Mouse (Mus musculus) bone marrow, adult 2 months (tissue): Measurements from ENCODE around the gene Dus2. TPM values are rescaled to one million over a fixed set of nuclear protein-coding genes. Genes with fewer than 3 reads are reported as not detected.
A peak's percentile ranks its signal among the peaks of the same experiment; 100 is the strongest.

ENCODE experiments used
- H3K27ac ChIP-seq: fragments of 200-500 bp; 2 replicates; pipeline ENCODE4 v1.5.1; 2012; ENCODE audit warnings: low read depth, mild to moderate bottlenecking, control low read depth, inconsistent platforms, low read length; ENCODE audit not compliant: control insufficient read depth, poor library complexity, insufficient read depth
- H3K4me1 ChIP-seq: fragments of 200-500 bp; 2 replicates; pipeline ENCODE4 v1.6.1; 2011; ENCODE audit warnings: low read length; ENCODE audit not compliant: control insufficient read depth, insufficient read depth
- H3K4me3 ChIP-seq: fragments of 200-500 bp; replicated peaks from 2 replicates; pipeline ENCODE3; 2011; ENCODE audit warnings: mild to moderate bottlenecking, low read depth, low read length, control low read depth; ENCODE audit not compliant: control insufficient read depth
- CTCF ChIP-seq: fragments of 200-500 bp; IDR thresholded peaks from 2 replicates; pipeline ENCODE4 v1.5.1; 2011; ENCODE audit warnings: low read length, control low read depth; ENCODE audit not compliant: control insufficient read depth, insufficient read depth
- POLR2A ChIP-seq: fragments of 200-500 bp; IDR thresholded peaks from 2 replicates; pipeline ENCODE4 v1.6.1; 2011; ENCODE audit warnings: low read depth, mild to moderate bottlenecking, control low read depth, low read length, borderline replicate concordance; ENCODE audit not compliant: control insufficient read depth
- WGBS: fragments of 180-500 bp; shearing (Covaris S2); methylation state at CpG from one replicate; pipeline ENCODE4 v1.1.7; 2018; 5-methylcytosine and 5-hydroxymethylcytosine counted together
- polyA plus RNA-seq: library from polyadenylated mRNA; stranded (reverse); fragments of >200 nt; gene quantifications from 2 replicates; pipeline ENCODE4 v1.2.4, GENCODE M21; 2011; ENCODE audit warnings: low replicate concordance; ENCODE audit not compliant: missing spikeins, insufficient read depth, insufficient read length

Dus2 gene
- polyA plus RNA-seq: 13.5 and 17.1 TPM in 2 replicates

DNA sequence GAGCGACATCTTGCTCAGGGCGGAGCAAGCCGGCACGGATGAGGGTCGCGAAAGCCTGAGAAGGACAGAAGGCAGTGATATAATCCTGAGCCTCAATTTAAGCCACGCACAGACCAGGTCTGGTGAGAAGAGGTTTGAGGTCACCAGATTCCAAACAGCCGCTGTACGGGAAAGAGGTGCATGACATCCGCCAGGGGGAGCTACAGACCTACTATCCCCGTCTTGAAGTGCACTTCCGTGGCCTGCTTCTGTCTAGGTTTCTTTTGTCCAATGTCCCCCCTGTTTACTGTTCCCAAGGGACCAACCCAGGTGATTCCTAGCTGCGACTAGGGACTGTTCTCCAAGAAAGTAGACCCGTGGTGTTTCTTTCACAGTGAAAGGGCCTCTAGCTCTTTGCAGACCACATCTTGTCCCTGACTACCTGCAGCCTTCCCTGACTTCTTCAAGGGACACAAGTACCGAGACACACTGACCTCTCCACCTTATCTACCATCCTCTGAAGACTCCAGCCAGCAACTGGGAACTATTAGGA, at the start of gene Dus2:
Gene Dus2, plus strand, starts transcription at position 482 of the 532 bp plus-strand sequence.
- 12% methylated on average over 15 of the region's 15 CpGs for WGBS
- no peak within 1 kb of the TSS for H3K27ac ChIP-seq
- peak; percentile 95 for TF ChIP-seq CTCF
- TF ChIP-seq POLR2A: no peak
- peaks cover 1% of the 10 kb centered on the region; the same call in 1 of the 2 replicates for H3K4me1 ChIP-seq
- no peak within 1 kb of the TSS for H3K4me3 ChIP-seq

DNA sequence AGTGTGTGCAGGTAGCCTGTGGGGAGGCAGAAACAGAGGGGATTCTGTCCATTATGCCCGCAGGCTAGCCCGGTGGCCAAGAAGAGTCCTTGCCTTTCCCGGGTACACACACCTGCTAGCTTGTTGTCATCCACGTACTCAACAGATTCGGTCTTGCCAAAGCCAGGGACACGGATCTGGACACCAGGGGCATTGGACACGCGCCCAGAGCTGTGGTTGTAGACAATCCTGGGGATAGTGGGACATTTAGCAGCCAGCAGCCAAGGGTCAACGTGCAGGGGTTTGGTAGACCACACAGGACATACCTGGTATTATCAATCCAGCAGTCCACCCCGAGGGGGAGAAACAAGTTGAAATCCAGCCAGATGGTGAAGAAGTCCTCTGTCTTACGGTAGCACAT, 49.1 kb upstream of the Dus2 start:
- Histone ChIP-seq H3K4me3 (no peak overlapping the region), H3K4me1 (no peaks in the 10 kb centered on the region), H3K27ac (no peak overlapping the region)
- no peak for TF ChIP-seq POLR2A
- TF ChIP-seq CTCF: no peak
- WGBS: 88% methylated on average over 11 of the region's 11 CpGs

DNA sequence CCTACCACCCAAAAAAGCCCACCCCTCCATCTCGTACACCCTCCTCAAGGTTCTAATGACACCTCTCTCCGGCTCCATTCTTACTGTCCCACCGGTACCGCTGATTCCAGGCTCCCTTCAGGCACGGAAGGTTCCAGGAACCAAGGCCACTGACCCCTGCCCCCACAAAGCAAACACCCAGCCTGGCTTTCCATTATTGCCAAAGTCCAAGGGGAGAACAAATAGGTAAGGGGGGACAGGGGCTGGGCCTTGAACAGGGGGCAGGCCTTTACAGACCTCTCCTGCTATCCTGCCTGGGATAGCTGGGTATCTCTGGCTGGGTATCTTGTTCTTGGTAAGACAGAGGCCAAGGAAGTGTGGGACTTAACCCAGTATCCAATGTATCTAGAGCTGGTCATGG, 48.6 kb upstream of the Dus2 start:
- WGBS: 95% methylated on average over 5 of the region's 5 CpGs
- TF ChIP-seq CTCF (no peak), POLR2A (no peak)
- no peaks in the 10 kb centered on the region for H3K4me1 ChIP-seq
- H3K4me3 ChIP-seq: no peak overlapping the region
- H3K27ac ChIP-seq: no peak overlapping the region

DNA sequence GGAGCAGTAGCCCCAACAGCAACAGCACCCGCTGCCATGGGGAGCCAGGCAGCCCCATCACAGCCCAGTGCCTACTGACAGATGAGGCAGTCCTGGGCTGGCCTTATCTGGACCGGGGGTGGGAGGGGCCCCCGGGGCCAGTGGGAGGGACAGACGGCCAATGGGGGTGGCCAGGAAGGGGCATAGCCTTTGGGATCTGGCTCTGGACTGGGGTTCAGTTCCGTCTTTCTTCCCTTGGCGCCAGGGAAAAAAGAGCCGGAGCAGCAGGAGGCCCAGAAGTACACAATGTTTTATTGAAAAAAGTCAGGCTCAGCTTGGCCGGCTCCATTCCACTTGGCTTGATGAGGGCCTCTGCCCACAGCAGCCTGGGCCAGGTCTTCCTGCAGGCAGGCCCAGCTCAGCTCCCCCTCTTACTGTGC, 47.8 kb upstream of the Dus2 start, which contains the start of gene Lcat:
Gene Lcat, minus strand, starts transcription at position 62 of the 419 bp plus-strand sequence.
- H3K4me3 ChIP-seq: no peak within 1 kb of the TSS
- no peaks in the 10 kb centered on the region for H3K4me1 ChIP-seq
- no peak within 1 kb of the TSS for H3K27ac ChIP-seq
- no peak for TF ChIP-seq CTCF
- TF ChIP-seq POLR2A: no peak
- WGBS: 85% methylated on average over 8 of the region's 8 CpGs

DNA sequence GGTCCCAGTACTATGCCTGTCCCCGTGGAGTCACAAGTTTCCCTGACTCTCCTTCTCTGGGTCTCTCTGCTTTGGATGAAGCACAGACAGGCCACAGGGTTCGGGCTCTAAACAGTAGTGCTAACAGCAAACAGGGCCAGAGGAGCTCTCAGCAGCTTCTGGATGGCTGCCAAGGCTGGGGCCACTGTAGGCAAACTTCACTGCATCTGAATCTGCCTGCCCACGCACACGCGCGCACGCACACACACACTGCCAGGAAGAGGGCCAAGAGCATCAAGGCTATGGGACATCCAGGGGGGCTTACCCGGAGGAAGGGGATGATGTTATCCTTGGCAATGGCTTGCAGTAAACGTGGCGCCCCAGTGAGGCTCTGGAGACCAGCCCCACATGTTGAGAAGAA, 41.8 kb upstream of the Dus2 start:
- WGBS: 76% methylated on average over 10 of the region's 10 CpGs
- H3K4me3 ChIP-seq: no peak overlapping the region
- H3K27ac ChIP-seq: no peak overlapping the region
- no peaks in the 10 kb centered on the region for H3K4me1 ChIP-seq
- TF ChIP-seq CTCF: no peak
- no peak for TF ChIP-seq POLR2A

DNA sequence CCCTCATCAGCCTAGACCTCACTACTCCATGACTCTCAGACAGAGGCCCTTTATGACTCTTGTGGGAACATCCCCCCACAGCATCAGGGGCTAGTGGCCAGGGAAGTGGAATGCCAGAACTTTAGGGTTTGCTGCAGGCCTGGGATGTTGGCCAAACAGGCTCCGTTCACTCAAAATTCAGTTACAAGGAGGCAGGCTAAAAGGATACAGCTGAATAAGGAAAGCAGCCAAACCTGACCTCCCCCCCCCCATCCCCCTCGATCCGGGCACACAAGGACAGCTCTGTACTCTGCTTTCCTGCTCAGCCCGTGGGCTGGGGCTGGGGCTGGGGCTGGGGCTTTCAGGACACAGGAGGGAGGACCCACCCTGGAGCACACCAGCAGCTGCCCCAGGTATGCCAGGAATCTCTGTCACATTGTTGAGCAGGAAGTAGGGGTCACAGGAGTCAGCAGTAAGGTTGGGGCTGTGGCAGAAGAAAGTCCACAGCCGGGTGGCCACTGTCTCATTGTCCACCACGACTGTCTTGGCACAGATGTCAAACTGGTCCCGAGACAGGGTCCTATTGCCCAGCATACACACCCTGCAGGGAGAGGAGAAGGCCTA, 40.0 kb upstream of the Dus2 start:
- Histone ChIP-seq H3K4me1 (no peaks in the 10 kb centered on the region), H3K4me3 (no peak overlapping the region), H3K27ac (no peak overlapping the region)
- 71% methylated on average over 7 of the region's 7 CpGs for WGBS
- no peak for TF ChIP-seq CTCF
- no peak for TF ChIP-seq POLR2A

DNA sequence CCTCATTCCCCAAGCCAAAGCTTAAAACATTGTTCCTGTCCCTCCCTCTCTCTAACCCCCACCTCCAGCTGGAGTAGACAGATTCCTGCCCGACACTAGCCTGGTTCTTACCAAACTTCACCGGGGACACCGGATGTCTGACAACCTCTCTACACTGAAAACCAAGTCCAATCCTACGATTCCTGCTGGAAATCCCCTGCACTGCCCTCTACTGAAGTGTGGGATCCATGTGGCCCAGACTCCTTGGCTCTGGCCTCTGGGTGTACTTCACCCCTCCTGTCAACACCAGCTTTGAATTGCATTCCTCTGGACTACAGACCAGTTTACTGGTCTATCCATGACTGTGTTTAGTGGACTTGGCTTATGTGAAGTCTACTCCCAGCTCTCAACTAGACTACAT, 34.6 kb upstream of the Dus2 start:
- H3K27ac ChIP-seq: no peak overlapping the region
- 91% methylated on average over 4 of the region's 4 CpGs for WGBS
- TF ChIP-seq CTCF: no peak
- TF ChIP-seq POLR2A: no peak
- no peak overlapping the region for H3K4me3 ChIP-seq
- H3K4me1 ChIP-seq: no peaks in the 10 kb centered on the region

DNA sequence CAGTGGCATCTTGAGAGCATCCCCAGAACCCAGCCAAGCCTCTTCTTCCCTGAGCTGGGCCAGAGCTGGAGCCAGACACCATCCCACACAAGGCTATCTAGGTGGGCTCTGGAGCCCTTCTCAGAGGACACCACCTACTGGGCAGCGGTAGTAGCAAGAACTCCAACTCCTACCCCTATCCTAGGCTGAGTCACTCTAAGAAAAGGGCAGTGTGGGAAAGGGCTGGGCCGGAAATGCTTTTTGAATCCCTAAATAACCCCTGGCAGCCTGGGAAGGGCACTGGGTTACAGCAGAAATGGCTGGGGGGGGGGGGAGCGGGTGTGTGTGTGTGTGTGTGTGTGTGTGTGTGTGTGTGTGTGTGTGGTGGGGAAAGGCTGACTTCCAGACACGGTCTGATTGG, 33.3 kb upstream of the Dus2 start:
- Histone ChIP-seq H3K27ac (no peak overlapping the region), H3K4me1 (no peaks in the 10 kb centered on the region), H3K4me3 (no peak overlapping the region)
- TF ChIP-seq CTCF: no peak
- TF ChIP-seq POLR2A: no peak
- 64% methylated on average over 3 of the region's 4 CpGs for WGBS
